In genomic region chr4:45207444-45207843, GRCm38 (mm10) we compare ENCODE assay signal across 27 mouse cellular contexts. TPM values are rescaled to one million over a fixed set of nuclear protein-coding genes. Genes with fewer than 3 reads are reported as not detected.
A peak's percentile ranks its signal among the peaks of the same experiment; 100 is the strongest.
DNase-seq lines count a peak whose midpoint lies in the region; ATAC-seq lines count a peak whose summit lies in the region.
"Had no signal": no experiment of that assay in that cellular context is flagged by ENCODE, and none has a peak within 500 bp of the region (broad histone marks: within the 10 kb centered on the region; RNA-seq: fewer than 3 reads in every experiment).

No protein-coding gene starts in this region.

- DNase-seq in embryonic facial prominence, embryonic 14.5 days (ENCODE audit: low spot score) = peak; percentile 30
- DNase-seq in embryonic facial prominence, embryonic 10.5 days (ENCODE audit: low spot score) = no peak
- peak; percentile 2 for DNase-seq in midbrain, embryonic 11.5 days (ENCODE audit: low spot score, missing footprints)
- peak; percentile 30 for DNase-seq in mesoderm, embryonic 11.5 days (ENCODE audit: low read depth, low spot score)
- peak; percentile 5 for DNase-seq in skeletal muscle tissue, adult 2 months (ENCODE audit: low read depth, low spot score)
- no peak for DNase-seq in gastrocnemius, postnatal 36 days
- no peak for DNase-seq in gastrocnemius, adult 8-10 months (ENCODE audit: low spot score in 2 of 2)
- DNase-seq: adrenal gland, adult 8-10 months; adrenal gland, postnatal 14 days; adrenal gland, postnatal 36 days; cerebellum, adult 11-12 months; cerebellum, adult 2 months; cerebellum, adult 9-11 months; cerebellum, postnatal 14 days; cerebellum, postnatal 36 days; embryo, embryonic 11 days had no signal

- no peak overlapping the region for H3K9ac ChIP-seq in embryonic facial prominence, embryonic 14.5 days (ENCODE audit: low read depth, low read length)
- H3K9ac ChIP-seq in midbrain, embryonic 11.5 days (ENCODE audit: low read length) = no peak overlapping the region
- no peak overlapping the region for H3K9ac ChIP-seq in midbrain, embryonic 13.5 days (replicated peaks)
- H3K9ac ChIP-seq: embryonic facial prominence, embryonic 12.5 days; embryonic facial prominence, embryonic 15.5 days; forebrain, embryonic 12.5 days had no signal

- no peak overlapping the region for H3K4me2 ChIP-seq in embryonic facial prominence, embryonic 14.5 days (ENCODE audit: low read depth, low read length)
- no peak overlapping the region for H3K4me2 ChIP-seq in midbrain, embryonic 11.5 days
- no peak overlapping the region for H3K4me2 ChIP-seq in midbrain, embryonic 13.5 days (replicated peaks)
- H3K4me2 ChIP-seq: embryonic facial prominence, embryonic 12.5 days; embryonic facial prominence, embryonic 15.5 days; forebrain, embryonic 12.5 days had no signal

- H3K4me3 ChIP-seq in embryonic facial prominence, embryonic 14.5 days (ENCODE audit: low read depth, low read length) = no peak overlapping the region
- H3K4me3 ChIP-seq in embryonic facial prominence, embryonic 10.5 days = no peak overlapping the region
- no peak overlapping the region for H3K4me3 ChIP-seq in midbrain, embryonic 11.5 days (ENCODE audit: low read depth, low read length)
- no peak overlapping the region for H3K4me3 ChIP-seq in midbrain, embryonic 13.5 days (replicated peaks)
- H3K4me3 ChIP-seq: embryonic facial prominence, embryonic 12.5 days; embryonic facial prominence, embryonic 15.5 days; erythroblast, embryonic 14.5 days; forebrain, embryonic 10.5 days; forebrain, embryonic 12.5 days had no signal

- 0 out of 2 replicates have a peak, but pooled peaks cover 3% of the 10 kb centered on the region for H3K4me1 ChIP-seq in embryonic facial prominence, embryonic 14.5 days (ENCODE audit: control insufficient read depth, insufficient read depth, low read length)
- peaks cover 33% of the 10 kb centered on the region for H3K4me1 ChIP-seq in embryonic facial prominence, embryonic 10.5 days
- H3K4me1 ChIP-seq in midbrain, embryonic 11.5 days (ENCODE audit: control insufficient read depth, insufficient read depth, low read length) = no peaks in the 10 kb centered on the region
- H3K4me1 ChIP-seq in midbrain, embryonic 13.5 days (replicated peaks) = peaks cover 15% of the 10 kb centered on the region
- H3K4me1 ChIP-seq: embryonic facial prominence, embryonic 12.5 days had no signal

- H3K9me3 ChIP-seq in embryonic facial prominence, embryonic 14.5 days (ENCODE audit: control insufficient read depth, low read length) = no peaks in the 10 kb centered on the region
- no peaks in the 10 kb centered on the region for H3K9me3 ChIP-seq in embryonic facial prominence, embryonic 10.5 days
- no peaks in the 10 kb centered on the region for H3K9me3 ChIP-seq in midbrain, embryonic 11.5 days (ENCODE audit: control insufficient read depth, low read length)
- no peaks in the 10 kb centered on the region for H3K9me3 ChIP-seq in midbrain, embryonic 13.5 days
- H3K9me3 ChIP-seq: embryonic facial prominence, embryonic 12.5 days; embryonic facial prominence, embryonic 15.5 days; forebrain, embryonic 10.5 days; forebrain, embryonic 12.5 days had no signal

- no peaks in the 10 kb centered on the region for H3K36me3 ChIP-seq in embryonic facial prominence, embryonic 14.5 days (ENCODE audit: control insufficient read depth, insufficient read depth, low read length)
- H3K36me3 ChIP-seq in embryonic facial prominence, embryonic 10.5 days (replicated peaks) = no peaks in the 10 kb centered on the region
- H3K36me3 ChIP-seq in midbrain, embryonic 11.5 days (ENCODE audit: control insufficient read depth, insufficient read depth, low read length) = no peaks in the 10 kb centered on the region
- H3K36me3 ChIP-seq in midbrain, embryonic 13.5 days = no peaks in the 10 kb centered on the region
- H3K36me3 ChIP-seq: embryonic facial prominence, embryonic 12.5 days; embryonic facial prominence, embryonic 15.5 days; forebrain, embryonic 10.5 days; forebrain, embryonic 12.5 days had no signal

- no peaks in the 10 kb centered on the region for H3K27me3 ChIP-seq in embryonic facial prominence, embryonic 14.5 days (replicated peaks; ENCODE audit: control insufficient read depth, insufficient read depth, low read length)
- H3K27me3 ChIP-seq in embryonic facial prominence, embryonic 10.5 days (replicated peaks; ENCODE audit: low read depth, poor library complexity, severe bottlenecking) = no peaks in the 10 kb centered on the region
- H3K27me3 ChIP-seq in midbrain, embryonic 11.5 days (ENCODE audit: control insufficient read depth, insufficient read depth, low read length) = no peaks in the 10 kb centered on the region
- H3K27me3 ChIP-seq in midbrain, embryonic 13.5 days = no peaks in the 10 kb centered on the region
- H3K27me3 ChIP-seq: embryonic facial prominence, embryonic 12.5 days; embryonic facial prominence, embryonic 15.5 days; Patski had no signal

- WGBS in embryonic facial prominence, embryonic 14.5 days = 54% methylated on average over 4 of the region's 4 CpGs
- WGBS in embryonic facial prominence, embryonic 10.5 days = 62% methylated on average over 4 of the region's 4 CpGs
- 56% methylated on average over 4 of the region's 4 CpGs for WGBS in midbrain, embryonic 11.5 days
- 62% methylated on average over 4 of the region's 4 CpGs for WGBS in midbrain, embryonic 13.5 days

- ATAC-seq in embryonic facial prominence, embryonic 14.5 days (ENCODE audit: low read depth) = no peak
- no peak for ATAC-seq in midbrain, embryonic 11.5 days (ENCODE audit: low FRiP score)
- no peak for ATAC-seq in midbrain, embryonic 13.5 days
- ATAC-seq: activated CD4-positive, CD25-positive, alpha-beta regulatory T cell, adult 4 months; forebrain, embryonic 14.5 days; forebrain, embryonic 16.5 days; Patski had no signal

- H3K27ac ChIP-seq in embryonic facial prominence, embryonic 14.5 days (replicated peaks; ENCODE audit: low read depth, low read length) = no peak overlapping the region
- H3K27ac ChIP-seq in embryonic facial prominence, embryonic 10.5 days (replicated peaks) = no peak overlapping the region
- H3K27ac ChIP-seq in midbrain, embryonic 11.5 days (ENCODE audit: low read depth, low read length) = no peak overlapping the region
- H3K27ac ChIP-seq in midbrain, embryonic 13.5 days = no peak overlapping the region
- H3K27ac ChIP-seq: embryonic facial prominence, embryonic 12.5 days; embryonic facial prominence, embryonic 15.5 days; forebrain, embryonic 10.5 days; forebrain, embryonic 12.5 days had no signal

- intact Hi-C loops in gastrocnemius, postnatal 36 days (cut with DNase I) = no loop called here

RNA-seq across cellular contexts. Expression of gene Frmpd1, which starts 22.8 kb away (rescaled TPM):
- 4.3 and 5.3 TPM in 2 replicates for polyA plus RNA-seq in embryonic facial prominence, embryonic 14.5 days (2014; fragmentation: Nextera tagmentation; extraction: Ambion mirVana)
- 1.9 and 2.0 TPM in 2 replicates for polyA plus RNA-seq in embryonic facial prominence, embryonic 10.5 days (2016; fragmentation: Nextera tagmentation; extraction: Ambion mirVana)
- polyA plus RNA-seq in midbrain, embryonic 11.5 days (2014; fragmentation: Nextera tagmentation; extraction: Ambion mirVana) = 1.0 and 1.3 TPM in 2 replicates
- 1.1 and 1.2 TPM in 2 replicates for polyA plus RNA-seq in midbrain, embryonic 13.5 days (2015; fragmentation: Nextera tagmentation; extraction: Ambion mirVana)
- under 1 TPM; 0.54 to 0.84 TPM for total RNA-seq in gastrocnemius, postnatal 36 days (2021)
- under 1 TPM in 1 of 4 experiments, not detected in 3; 0.04 TPM for total RNA-seq in gastrocnemius, adult 8-10 months (2022)
- total RNA-seq: common myeloid progenitor, adult 5-6 weeks had no signal
- polyA plus RNA-seq: activated CD4-positive, CD25-positive, alpha-beta regulatory T cell, adult 4 months had no signal

Comparison
In these comparisons a context has a peak if more than half of its experiments do, and no peak if none do; other contexts are left out.
1. DNase-seq: peak in embryonic facial prominence, embryonic 14.5 days (single experiment), midbrain, embryonic 11.5 days (single experiment), mesoderm, embryonic 11.5 days (single experiment) and skeletal muscle tissue, adult 2 months (single experiment); none in embryonic facial prominence, embryonic 10.5 days (single experiment), gastrocnemius, postnatal 36 days (0 of 2) and gastrocnemius, adult 8-10 months (0 of 2).